Mouse (Mus musculus): ENCODE data around the gene Capsl. TPM values are rescaled to one million over a fixed set of nuclear protein-coding genes. Genes with fewer than 3 reads are reported as not detected.

The Capsl gene
- total RNA-seq (2021): 1 to 10 TPM; 1.3 to 1.9 TPM
- long read RNA-seq, experiment 1, partial matches to known transcripts: 0 of 2 reads
- long read RNA-seq, experiment 1, other reads (novel, unspliced or antisense): 0 of 2 reads
- long read RNA-seq, experiment 2, partial matches to known transcripts: 0 of 3 reads
- long read RNA-seq, experiment 2, other reads (novel, unspliced or antisense): 0 of 3 reads

- peak; percentile 60 to 62 for DNase-seq (ENCODE audit: low spot score in 2 of 2)
Measured at GRCm38 (mm10) chr15:9435534-9436180, at the start of gene Capsl. Capsl (plus strand) TSS chr15:9436028.

- DNase-seq (ENCODE audit: low spot score in 2 of 2): no peak
Measured at GRCm38 (mm10) chr15:9409475-9409874, 26.4 kb upstream of the Capsl start.

- DNase-seq (ENCODE audit: low spot score in 2 of 2): no peak
Measured at GRCm38 (mm10) chr15:9421163-9421562, 14.7 kb upstream of the Capsl start.

- DNase-seq (ENCODE audit: low spot score in 2 of 2): no peak
Measured at GRCm38 (mm10) chr15:9427849-9428248, 8.0 kb upstream of the Capsl start.

GRCm38 (mm10) chr15:9429843-9430242 lies 6.0 kb upstream of the Capsl start:
- no peak for DNase-seq (ENCODE audit: low spot score in 2 of 2)

- no peak for DNase-seq (ENCODE audit: low spot score in 2 of 2)
Measured at GRCm38 (mm10) chr15:9451999-9452398, 16.2 kb downstream of the Capsl start.

GRCm38 (mm10) chr15:9452842-9453241 lies 17.0 kb downstream of the Capsl start:
- no peak for DNase-seq (ENCODE audit: low spot score in 2 of 2)

GRCm38 (mm10) chr15:9454198-9454597 lies 18.4 kb downstream of the Capsl start:
- DNase-seq (ENCODE audit: low spot score in 2 of 2): no peak

- DNase-seq (ENCODE audit: low spot score in 2 of 2): peak; percentile 37 to 43
Measured at GRCm38 (mm10) chr15:9455241-9455640, 19.4 kb downstream of the Capsl start.

- no peak for DNase-seq (ENCODE audit: low spot score in 2 of 2)
Measured at GRCm38 (mm10) chr15:9463521-9464027, 27.7 kb downstream of the Capsl start.

GRCm38 (mm10) chr15:9464039-9464438 lies 28.2 kb downstream of the Capsl start:
- DNase-seq (ENCODE audit: low spot score in 2 of 2): no peak

- no peak for DNase-seq (ENCODE audit: low spot score in 2 of 2)
Measured at GRCm38 (mm10) chr15:9471053-9471685, 35.3 kb downstream of the Capsl start.

GRCm38 (mm10) chr15:9472167-9472566 lies 36.3 kb downstream of the Capsl start:
- no peak for DNase-seq (ENCODE audit: low spot score in 2 of 2)

- DNase-seq (ENCODE audit: low spot score in 2 of 2): no peak
Measured at GRCm38 (mm10) chr15:9472618-9473017, 36.8 kb downstream of the Capsl start.

- no peak for DNase-seq (ENCODE audit: low spot score in 2 of 2)
Measured at GRCm38 (mm10) chr15:9473188-9473587, 37.4 kb downstream of the Capsl start.

- DNase-seq (ENCODE audit: low spot score in 2 of 2): no peak
Measured at GRCm38 (mm10) chr15:9489417-9490118, 53.7 kb downstream of the Capsl start.

- no peak for DNase-seq (ENCODE audit: low spot score in 2 of 2)
Measured at GRCm38 (mm10) chr15:9492077-9492476, 56.2 kb downstream of the Capsl start.

Other genes starting within 250 kb of the Capsl start
- gene Ugt3a1, start 159.1 kb upstream of the Capsl start, total RNA-seq (2021): not detected
- gene Ugt3a2, start 100.5 kb upstream of the Capsl start, total RNA-seq (2021): not detected
- gene Il7r, start 94.1 kb downstream of the Capsl start, total RNA-seq (2021): under 1 TPM; 0.23 to 0.42 TPM